Mouse (Mus musculus) stomach, adult 2 months (tissue): Measurements from ENCODE around the gene Sik1. TPM values are rescaled to one million over a fixed set of nuclear protein-coding genes. Genes with fewer than 3 reads are reported as not detected.

Experiments used
- polyA plus RNA-seq: library from polyadenylated mRNA; depleted of rRNA; stranded (reverse); fragments of >200 nt; gene quantifications from 2 replicates; pipeline ENCODE4 v1.2.3, GENCODE M21; 2012; rRNA removed

Gene Sik1
- polyA plus RNA-seq: 15.2 and 19.3 TPM in 2 replicates

DNA sequence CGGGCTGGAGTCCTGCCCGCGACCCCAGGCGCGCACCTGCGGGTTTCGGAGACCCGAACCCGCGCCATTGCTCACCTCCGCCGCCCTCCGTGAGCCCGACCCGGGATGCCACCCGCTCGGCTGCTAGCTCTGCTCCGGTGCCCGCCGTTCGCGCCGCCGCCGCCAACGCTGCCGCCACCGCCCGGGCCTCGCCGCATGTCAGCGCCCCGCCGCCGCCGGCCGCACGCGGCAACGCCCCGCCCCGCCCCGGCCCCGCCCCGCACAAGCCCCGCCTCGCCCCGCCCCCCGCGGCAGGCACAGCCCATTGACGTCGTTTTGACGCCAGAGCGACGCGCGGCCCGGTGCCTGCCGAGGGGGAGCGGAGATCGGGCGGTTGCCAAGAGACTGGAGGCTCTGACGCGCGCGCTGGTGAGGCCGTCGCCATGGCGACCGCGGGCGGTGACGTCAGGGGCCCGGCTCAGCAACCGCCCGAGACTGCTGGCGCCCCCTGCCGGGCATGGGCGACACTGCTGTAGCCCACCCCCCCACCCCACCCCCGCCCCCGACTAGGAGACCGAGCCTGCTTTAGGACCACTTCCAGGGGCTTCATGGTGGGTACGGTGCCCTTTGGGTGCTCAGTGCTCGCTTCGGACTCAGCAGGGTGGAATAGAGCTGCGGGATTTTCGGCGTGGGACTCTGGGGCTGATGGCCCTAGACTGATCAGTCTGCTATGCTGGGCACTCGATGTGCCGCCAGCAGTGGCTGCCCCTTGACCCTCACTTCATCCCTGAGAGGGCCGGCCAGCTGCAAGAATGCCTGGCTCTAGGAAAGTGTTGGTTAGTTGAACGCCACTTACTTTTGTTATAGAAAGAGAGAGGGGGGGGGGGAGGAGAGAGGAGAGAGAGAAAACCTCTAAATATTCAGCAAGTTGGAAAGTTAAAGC lies at the start of gene Sik1:
TSS of gene Sik1 (minus strand) at position 208 of the 922 bp plus-strand sequence.

Other genes starting within 250 kb of the Sik1 start
- 7.6 and 13.7 TPM in 2 replicates for gene Cbs, start 218.6 kb downstream of the Sik1 start, polyA plus RNA-seq
- gene U2af1, start 196.9 kb downstream of the Sik1 start, polyA plus RNA-seq: 6.4 and 8.6 TPM in 2 replicates
- gene Cryaa, start 178.0 kb downstream of the Sik1 start, polyA plus RNA-seq: 0.14 TPM in 1 of 2 replicates, not detected in the other
- gene Rrp1b, start 180.3 kb upstream of the Sik1 start, polyA plus RNA-seq: 2.3 and 4.6 TPM in 2 replicates
- gene Hsf2bp, start 180.5 kb upstream of the Sik1 start, polyA plus RNA-seq: 0.16 and 0.17 TPM in 2 replicates